Mouse (Mus musculus): ENCODE measurements around the gene Gm5767.

Gene Gm5767

GRCm38 (mm10) chr16:8670041-8671035 is 10.2 kb upstream of the Gm5767 start:
- no peak for DNase-seq (ENCODE audit: low read depth, low spot score)

GRCm38 (mm10) chr16:8671551-8672349 is 8.8 kb upstream of the Gm5767 start, which contains the start of gene Carhsp1:
Carhsp1 (minus strand) TSS chr16:8672155.
- DNase-seq (ENCODE audit: low read depth, low spot score) = peak; percentile 75

- no peak for DNase-seq (ENCODE audit: low read depth, low spot score)
These were observed 8.3 kb upstream of the Gm5767 start for GRCm38 (mm10) chr16:8672350-8672687.

GRCm38 (mm10) chr16:8672811-8673210 is 7.8 kb upstream of the Gm5767 start:
- DNase-seq (ENCODE audit: low read depth, low spot score) = no peak

GRCm38 (mm10) chr16:8673343-8673742 is 7.2 kb upstream of the Gm5767 start:
- no peak for DNase-seq (ENCODE audit: low read depth, low spot score)

GRCm38 (mm10) chr16:8674165-8674564 is 6.4 kb upstream of the Gm5767 start:
- DNase-seq (ENCODE audit: low read depth, low spot score) = peak; percentile 58

GRCm38 (mm10) chr16:8675559-8675958 is 5.0 kb upstream of the Gm5767 start:
- no peak for DNase-seq (ENCODE audit: low read depth, low spot score)

GRCm38 (mm10) chr16:8676228-8676627 is 4.3 kb upstream of the Gm5767 start:
- no peak for DNase-seq (ENCODE audit: low read depth, low spot score)

- DNase-seq (ENCODE audit: low read depth, low spot score) = peak; percentile 42
These were observed 3.8 kb upstream of the Gm5767 start for GRCm38 (mm10) chr16:8676800-8677199.

- no peak for DNase-seq (ENCODE audit: low read depth, low spot score)
These were observed 2.5 kb upstream of the Gm5767 start for GRCm38 (mm10) chr16:8678035-8678434.

- DNase-seq (ENCODE audit: low read depth, low spot score) = no peak
These were observed 1.9 kb upstream of the Gm5767 start for GRCm38 (mm10) chr16:8678676-8679075.

- no peak for DNase-seq (ENCODE audit: low read depth, low spot score)
These were observed 790 bp upstream of the Gm5767 start for GRCm38 (mm10) chr16:8679780-8680179.

GRCm38 (mm10) chr16:8685087-8685486 is 4.5 kb downstream of the Gm5767 start:
- DNase-seq (ENCODE audit: low read depth, low spot score) = no peak

- DNase-seq (ENCODE audit: low read depth, low spot score) = peak; percentile 60
These were observed 5.7 kb downstream of the Gm5767 start for GRCm38 (mm10) chr16:8686121-8686870.

- DNase-seq (ENCODE audit: low read depth, low spot score) = no peak
These were observed 6.4 kb downstream of the Gm5767 start for GRCm38 (mm10) chr16:8686871-8687535.

- no peak for DNase-seq (ENCODE audit: low read depth, low spot score)
These were observed 7.1 kb downstream of the Gm5767 start for GRCm38 (mm10) chr16:8687559-8688112.

- DNase-seq (ENCODE audit: low read depth, low spot score) = no peak
These were observed 9.5 kb downstream of the Gm5767 start for GRCm38 (mm10) chr16:8689979-8690656.

GRCm38 (mm10) chr16:8691206-8691605 is 10.6 kb downstream of the Gm5767 start:
- DNase-seq (ENCODE audit: low read depth, low spot score) = no peak

- no peak for DNase-seq (ENCODE audit: low read depth, low spot score)
These were observed 19.0 kb downstream of the Gm5767 start for GRCm38 (mm10) chr16:8699556-8699955.

GRCm38 (mm10) chr16:8700586-8700985 is 20.0 kb downstream of the Gm5767 start:
- no peak for DNase-seq (ENCODE audit: low read depth, low spot score)
